Mouse (Mus musculus): ENCODE data around the gene Phlpp1.
A peak's percentile ranks its signal among the peaks of the same experiment; 100 is the strongest.

Gene Phlpp1

GRCm38 (mm10) chr1:106193487-106193886 lies 21.9 kb downstream of the Phlpp1 start:
- no peak for DNase-seq (ENCODE audit: low read depth, low spot score)

GRCm38 (mm10) chr1:106194263-106194662 lies 22.7 kb downstream of the Phlpp1 start:
- no peak for DNase-seq (ENCODE audit: low read depth, low spot score)

- no peak for DNase-seq (ENCODE audit: low read depth, low spot score)
These were observed 26.4 kb downstream of the Phlpp1 start for GRCm38 (mm10) chr1:106197991-106198390.

- no peak for DNase-seq (ENCODE audit: low read depth, low spot score)
These were observed 27.6 kb downstream of the Phlpp1 start for GRCm38 (mm10) chr1:106199109-106199508.

- DNase-seq (ENCODE audit: low read depth, low spot score), result peak; percentile 30
These were observed 28.1 kb downstream of the Phlpp1 start for GRCm38 (mm10) chr1:106199686-106200085.

GRCm38 (mm10) chr1:106201025-106201424 lies 29.5 kb downstream of the Phlpp1 start:
- DNase-seq (ENCODE audit: low read depth, low spot score), result no peak

- no peak for DNase-seq (ENCODE audit: low read depth, low spot score)
These were observed 30.4 kb downstream of the Phlpp1 start for GRCm38 (mm10) chr1:106201929-106202328.

- peak; percentile 35 for DNase-seq (ENCODE audit: low read depth, low spot score)
These were observed 32.4 kb downstream of the Phlpp1 start for GRCm38 (mm10) chr1:106203942-106204341.

- no peak for DNase-seq (ENCODE audit: low read depth, low spot score)
These were observed 32.8 kb downstream of the Phlpp1 start for GRCm38 (mm10) chr1:106204350-106204749.

- DNase-seq (ENCODE audit: low read depth, low spot score), result no peak
These were observed 37.0 kb downstream of the Phlpp1 start for GRCm38 (mm10) chr1:106208581-106208980.

- DNase-seq (ENCODE audit: low read depth, low spot score), result no peak
These were observed 38.9 kb downstream of the Phlpp1 start for GRCm38 (mm10) chr1:106210461-106210860.

GRCm38 (mm10) chr1:106211146-106211545 lies 39.6 kb downstream of the Phlpp1 start:
- DNase-seq (ENCODE audit: low read depth, low spot score), result no peak

- no peak for DNase-seq (ENCODE audit: low read depth, low spot score)
These were observed 48.9 kb downstream of the Phlpp1 start for GRCm38 (mm10) chr1:106220431-106220830.

GRCm38 (mm10) chr1:106221371-106221770 lies 49.8 kb downstream of the Phlpp1 start:
- DNase-seq (ENCODE audit: low read depth, low spot score), result no peak

- no peak for DNase-seq (ENCODE audit: low read depth, low spot score)
These were observed 50.4 kb downstream of the Phlpp1 start for GRCm38 (mm10) chr1:106221964-106222363.

- DNase-seq (ENCODE audit: low read depth, low spot score), result no peak
These were observed 55.1 kb downstream of the Phlpp1 start for GRCm38 (mm10) chr1:106226613-106227012.

GRCm38 (mm10) chr1:106230313-106230712 lies 58.8 kb downstream of the Phlpp1 start:
- no peak for DNase-seq (ENCODE audit: low read depth, low spot score)

GRCm38 (mm10) chr1:106231345-106231744 lies 59.8 kb downstream of the Phlpp1 start:
- DNase-seq (ENCODE audit: low read depth, low spot score), result no peak

GRCm38 (mm10) chr1:106231805-106232459 lies 60.4 kb downstream of the Phlpp1 start:
- DNase-seq (ENCODE audit: low read depth, low spot score), result no peak

- no peak for DNase-seq (ENCODE audit: low read depth, low spot score)
These were observed 60.9 kb downstream of the Phlpp1 start for GRCm38 (mm10) chr1:106232460-106232850.

- no peak for DNase-seq (ENCODE audit: low read depth, low spot score)
These were observed 65.4 kb downstream of the Phlpp1 start for GRCm38 (mm10) chr1:106236986-106237385.

- no peak for DNase-seq (ENCODE audit: low read depth, low spot score)
These were observed 68.6 kb downstream of the Phlpp1 start for GRCm38 (mm10) chr1:106240116-106240685.

GRCm38 (mm10) chr1:106241059-106241458 lies 69.5 kb downstream of the Phlpp1 start:
- DNase-seq (ENCODE audit: low read depth, low spot score), result no peak

GRCm38 (mm10) chr1:106242129-106242528 lies 70.6 kb downstream of the Phlpp1 start:
- DNase-seq (ENCODE audit: low read depth, low spot score), result no peak
